Mouse (Mus musculus) midbrain, embryonic 11.5 days (tissue): ENCODE results near the gene Far1. TPM values are rescaled to one million over a fixed set of nuclear protein-coding genes. Genes with fewer than 3 reads are reported as not detected.

Experiments
- ATAC-seq: fragments of 200-750 bp; cut with Nextera tagmentation; 2 replicates; pipeline ENCODE4 v1.8.0; 2017; ENCODE audit warnings: moderate TSS enrichment, moderate library complexity; ENCODE audit not compliant: low FRiP score
- DNase-seq: peaks from one replicate; pipeline ENCODE4 v3.0.0; 2015; ENCODE audit warnings: low spot score; ENCODE audit errors: missing footprints
- H3K27ac ChIP-seq: fragments of 300-500 bp; sonication (generic); 2 replicates; pipeline ENCODE4 v1.5.1; 2014; ENCODE audit warnings: low read depth, low read length
- H3K27me3 ChIP-seq: fragments of 300-500 bp; sonication (generic); 2 replicates; pipeline ENCODE4 v1.6.1; 2014; ENCODE audit warnings: mild to moderate bottlenecking, low read length, moderate library complexity, mixed read lengths; ENCODE audit not compliant: control insufficient read depth, insufficient read depth
- H3K36me3 ChIP-seq: fragments of 300-500 bp; sonication (generic); 2 replicates; pipeline ENCODE4 v1.6.1; 2014; ENCODE audit warnings: mild to moderate bottlenecking, low read length, moderate library complexity, mixed read lengths; ENCODE audit not compliant: control insufficient read depth, insufficient read depth
- H3K4me1 ChIP-seq: fragments of 300-500 bp; sonication (generic); 2 replicates; pipeline ENCODE4 v1.6.1; 2014; ENCODE audit warnings: low read length; ENCODE audit not compliant: control insufficient read depth, insufficient read depth
- H3K4me2 ChIP-seq: fragments of 300-500 bp; sonication (generic); 2 replicates; pipeline ENCODE4 v1.6.1; 2014; ENCODE audit warnings: mild to moderate bottlenecking, moderate library complexity
- H3K4me3 ChIP-seq: fragments of 300-500 bp; sonication (generic); 2 replicates; pipeline ENCODE4 v1.5.1; 2014; ENCODE audit warnings: low read depth, low read length
- H3K9ac ChIP-seq: fragments of 300-500 bp; sonication (generic); 2 replicates; pipeline ENCODE4 v1.6.1; 2014; ENCODE audit warnings: low read length
- H3K9me3 ChIP-seq: fragments of 300-500 bp; sonication (generic); 2 replicates; pipeline ENCODE4 v1.6.1; 2016; ENCODE audit warnings: low read length; ENCODE audit not compliant: control insufficient read depth
- WGBS: fragments of 180-500 bp; shearing (Covaris S2); extraction: QIAGEN DNeasy Blood & Tissue Kit; methylation state at CpG from one replicate; pipeline ENCODE4 v1.1.7; 2014; 5-methylcytosine and 5-hydroxymethylcytosine counted together
- polyA plus RNA-seq: library from polyadenylated mRNA; unstranded; fragments of >200 nt; fragmentation: Nextera tagmentation; extraction: Ambion mirVana; gene quantifications from 2 replicates; pipeline ENCODE4 v1.2.1, GENCODE M21; 2014

The Far1 gene
- polyA plus RNA-seq, 1 experiment from 2014 or later, result 91.5 TPM

DNA sequence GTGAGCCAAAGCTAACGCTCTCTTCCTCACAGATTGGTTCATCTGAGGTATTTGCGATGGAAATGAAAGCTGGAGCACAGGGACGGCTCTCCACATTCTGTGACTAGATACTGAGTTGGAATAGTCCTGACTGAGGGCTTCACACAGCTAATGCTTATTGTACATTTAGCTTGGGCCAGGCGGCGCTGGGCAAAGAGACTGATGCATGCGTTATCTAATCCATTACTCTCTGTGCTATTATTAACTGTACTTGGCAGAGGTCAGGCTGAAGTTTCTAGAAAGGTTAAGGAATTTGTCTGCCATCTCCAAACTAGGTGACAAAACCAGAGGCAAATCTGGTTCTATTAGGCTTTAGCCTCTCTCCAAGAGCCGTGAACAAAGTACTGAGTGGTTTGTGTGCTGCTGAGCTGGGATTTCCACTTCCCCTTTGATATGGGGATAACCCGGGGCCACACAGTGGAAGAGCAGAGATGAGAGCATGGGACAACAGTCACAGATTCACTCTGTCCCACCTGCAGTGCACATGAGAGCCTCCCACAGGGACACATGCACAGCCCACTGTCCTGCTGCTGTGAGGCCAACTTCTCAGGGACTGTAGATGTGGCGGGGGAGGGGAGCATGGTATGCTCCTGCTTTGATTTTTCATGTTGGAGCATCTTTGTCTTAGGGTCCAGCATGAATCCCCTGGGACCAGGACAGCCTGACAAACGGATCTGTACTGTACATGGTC is 100.7 kb downstream of the Far1 start:
- H3K4me1 ChIP-seq, result no peaks in the 10 kb centered on the region
- H3K4me3 ChIP-seq, result no peak overlapping the region
- no peaks in the 10 kb centered on the region for H3K9me3 ChIP-seq
- no peak overlapping the region for H3K4me2 ChIP-seq
- no peak overlapping the region for H3K9ac ChIP-seq
- no peaks in the 10 kb centered on the region for H3K27me3 ChIP-seq
- no peak for DNase-seq
- 87% methylated on average over 10 of the region's 10 CpGs for WGBS
- no peak overlapping the region for H3K27ac ChIP-seq
- no peak for ATAC-seq
- no peaks in the 10 kb centered on the region for H3K36me3 ChIP-seq

DNA sequence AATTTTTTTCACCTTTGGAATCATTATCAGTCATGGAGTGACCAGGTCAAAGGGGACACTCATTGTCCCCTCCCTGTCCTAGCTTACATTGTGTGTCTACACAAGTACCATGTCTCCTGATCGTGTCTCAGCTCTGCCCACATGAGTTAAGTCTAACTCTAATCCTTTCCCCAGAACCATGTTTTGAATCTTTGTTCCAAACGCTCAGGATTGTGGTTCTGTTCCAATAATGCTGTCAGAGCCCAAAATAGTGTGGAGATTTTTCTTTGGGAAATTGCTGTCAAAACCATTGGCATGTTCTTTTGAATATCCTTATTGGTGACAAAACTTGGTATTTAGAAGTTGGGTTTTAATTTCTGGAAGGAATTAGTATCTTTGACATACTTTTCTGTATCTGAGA is 105.5 kb downstream of the Far1 start:
- H3K4me3 ChIP-seq, result no peak overlapping the region
- no peak overlapping the region for H3K4me2 ChIP-seq
- ATAC-seq (no peak), DNase-seq (peak; percentile 33)
- no peaks in the 10 kb centered on the region for H3K4me1 ChIP-seq
- no peak overlapping the region for H3K27ac ChIP-seq
- WGBS, result 81% methylated on average over 2 of the region's 2 CpGs
- H3K9me3 ChIP-seq, result no peaks in the 10 kb centered on the region
- no peaks in the 10 kb centered on the region for H3K27me3 ChIP-seq
- H3K9ac ChIP-seq, result no peak overlapping the region
- H3K36me3 ChIP-seq, result no peaks in the 10 kb centered on the region

DNA sequence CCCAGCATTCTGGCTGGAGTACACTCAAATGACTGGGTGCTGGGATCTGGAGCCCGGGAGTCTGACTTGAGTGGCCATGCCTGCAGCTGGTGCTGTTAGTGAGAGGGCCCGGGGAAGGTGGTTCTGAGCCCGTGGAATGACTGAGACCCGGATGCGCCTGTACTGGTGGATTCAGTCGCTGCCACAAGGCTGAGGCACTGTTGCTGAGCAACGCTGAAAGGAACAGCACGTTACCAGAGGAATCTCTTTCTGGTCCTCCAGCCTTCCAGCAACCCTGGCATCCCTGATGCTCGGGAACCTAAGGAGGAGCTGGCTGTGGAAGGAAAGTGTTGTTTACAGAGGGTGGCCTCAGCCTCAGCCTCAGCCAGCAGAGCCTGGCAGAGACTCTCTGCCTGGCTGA is 106.1 kb downstream of the Far1 start:
- Histone ChIP-seq H3K9me3 (no peaks in the 10 kb centered on the region), H3K4me1 (no peaks in the 10 kb centered on the region), H3K27ac (no peak overlapping the region), H3K4me3 (no peak overlapping the region), H3K36me3 (no peaks in the 10 kb centered on the region), H3K4me2 (no peak overlapping the region), H3K27me3 (no peaks in the 10 kb centered on the region), H3K9ac (no peak overlapping the region)
- WGBS, result 69% methylated on average over 9 of the region's 9 CpGs
- ATAC-seq (no peak), DNase-seq (no peak)

Other genes starting within 250 kb of the Far1 start
- gene Btbd10, start 144.4 kb upstream of the Far1 start, polyA plus RNA-seq, result 37.4 and 39.6 TPM in 2 replicates
- not detected in 2 replicates for gene Pth, start 125.3 kb upstream of the Far1 start, polyA plus RNA-seq